ENCODE assay signal across 22 mouse cellular contexts in genomic region chr8:19919086-19919485, GRCm38 (mm10). TPM values are rescaled to one million over a fixed set of nuclear protein-coding genes. Genes with fewer than 3 reads are reported as not detected.
"Had no signal": no experiment of that assay in that cellular context is flagged by ENCODE, and none has a peak within 500 bp of the region (broad histone marks: within the 10 kb centered on the region; RNA-seq: fewer than 3 reads in every experiment).

No protein-coding gene starts in this region.

RNA-seq across cellular contexts. Expression of gene Gm31371, which starts 15.9 kb away (rescaled TPM):
- polyA plus RNA-seq: heart, embryonic 10.5 days; heart, embryonic 11.5 days; heart, embryonic 12.5 days; heart, embryonic 13.5 days; heart, embryonic 14.5 days; heart, embryonic 15.5 days; heart, embryonic 16.5 days; hindbrain, embryonic 10.5 days; hindbrain, embryonic 11.5 days; hindbrain, embryonic 12.5 days; hindbrain, embryonic 13.5 days; hindbrain, embryonic 14.5 days; hindbrain, embryonic 15.5 days; hindbrain, embryonic 16.5 days; hindbrain, postnatal 0 days; inflammation-experienced regulatory T-cells, adult 6 months; intestine, embryonic 16.5 days; intestine, postnatal 0 days; kidney, embryonic 14.5 days; kidney, embryonic 15.5 days; kidney, embryonic 16.5 days; kidney, postnatal 0 days had no signal
